Mouse (Mus musculus): ENCODE data around the gene Rsrc1. TPM values are rescaled to one million over a fixed set of nuclear protein-coding genes. Genes with fewer than 3 reads are reported as not detected.

Gene Rsrc1
- polyA plus RNA-seq, 1 experiment = 19.6 TPM

GRCm38 (mm10) chr3:67373872-67374271 is 392.7 kb downstream of the Rsrc1 start, which contains the start of gene Mlf1:
Mlf1 (plus strand) TSS chr3:67374097.
- Histone ChIP-seq H3K4me3 (replicated peaks; ENCODE audit: control insufficient read depth, low read depth, low read length) (no peak within 1 kb of the TSS), H3K27ac (ENCODE audit: control insufficient read depth, insufficient read depth, low read depth, low read length, poor library complexity) (no peak within 1 kb of the TSS), H3K4me1 (ENCODE audit: control insufficient read depth, insufficient read depth, low read length) (no peaks in the 10 kb centered on the region; the same call in 1 of the 2 replicates)
- TF ChIP-seq POLR2A (IDR thresholded peaks at IDR 0.05; ENCODE audit: borderline replicate concordance, control insufficient read depth, low read depth, low read length) = no peak
- TF ChIP-seq CTCF (IDR thresholded peaks at IDR 0.05; ENCODE audit: control insufficient read depth, insufficient read depth, low read length) = no peak
- 1% methylated on average over 35 of the region's 35 CpGs for WGBS

GRCm38 (mm10) chr3:67374360-67374778 is 393.2 kb downstream of the Rsrc1 start:
- Histone ChIP-seq H3K27ac (ENCODE audit: control insufficient read depth, insufficient read depth, low read depth, low read length, poor library complexity) (no peak overlapping the region), H3K4me1 (ENCODE audit: control insufficient read depth, insufficient read depth, low read length) (no peaks in the 10 kb centered on the region; the same call in 1 of the 2 replicates), H3K4me3 (replicated peaks; ENCODE audit: control insufficient read depth, low read depth, low read length) (no peak overlapping the region)
- 35% methylated on average over 7 of the region's 7 CpGs for WGBS
- TF ChIP-seq CTCF (IDR thresholded peaks at IDR 0.05; ENCODE audit: control insufficient read depth, insufficient read depth, low read length) (no peak), POLR2A (IDR thresholded peaks at IDR 0.05; ENCODE audit: borderline replicate concordance, control insufficient read depth, low read depth, low read length) (no peak)

- 69% methylated on average over 3 of the region's 3 CpGs for WGBS
- H3K4me1 ChIP-seq (ENCODE audit: control insufficient read depth, insufficient read depth, low read length) = no peaks in the 10 kb centered on the region; the same call in 1 of the 2 replicates
- no peak for TF ChIP-seq CTCF (IDR thresholded peaks at IDR 0.05; ENCODE audit: control insufficient read depth, insufficient read depth, low read length)
- TF ChIP-seq POLR2A (IDR thresholded peaks at IDR 0.05; ENCODE audit: borderline replicate concordance, control insufficient read depth, low read depth, low read length) = no peak
- H3K27ac ChIP-seq (ENCODE audit: control insufficient read depth, insufficient read depth, low read depth, low read length, poor library complexity) = no peak within 1 kb of the TSS
- H3K4me3 ChIP-seq (replicated peaks; ENCODE audit: control insufficient read depth, low read depth, low read length) = no peak within 1 kb of the TSS
Measured at GRCm38 (mm10) chr3:67375063-67375462, 393.9 kb downstream of the Rsrc1 start, which contains the start of gene Gm17402. Gm17402 (minus strand) TSS chr3:67375163.

- H3K27ac ChIP-seq (ENCODE audit: control insufficient read depth, insufficient read depth, low read depth, low read length, poor library complexity) = no peak overlapping the region
- H3K4me1 ChIP-seq (ENCODE audit: control insufficient read depth, insufficient read depth, low read length) = no peaks in the 10 kb centered on the region; the same call in 1 of the 2 replicates
- TF ChIP-seq CTCF (IDR thresholded peaks at IDR 0.05; ENCODE audit: control insufficient read depth, insufficient read depth, low read length) = no peak
- H3K4me3 ChIP-seq (replicated peaks; ENCODE audit: control insufficient read depth, low read depth, low read length) = no peak overlapping the region
Measured at GRCm38 (mm10) chr3:67378215-67378614, 397.0 kb downstream of the Rsrc1 start.

Other genes with a start within 250 kb of the Rsrc1 start
- gene Shox2, start 381 bp downstream of the Rsrc1 start, polyA plus RNA-seq (2011; ENCODE audit: insufficient read depth, insufficient read length, low replicate concordance, missing spikeins) = 2.7 and 3.0 TPM in 2 replicates

Measured in bone marrow, adult 2 months (tissue).